Mouse (Mus musculus) kidney, adult 2 months (tissue): ENCODE data around the gene Dhx29. TPM values are rescaled to one million over a fixed set of nuclear protein-coding genes. Genes with fewer than 3 reads are reported as not detected.

ENCODE experiments used
- polyA plus RNA-seq: library from polyadenylated mRNA; depleted of rRNA; stranded (reverse); fragments of >200 nt; gene quantifications from 2 replicates; pipeline ENCODE4 v1.2.3, GENCODE M21; 2012; rRNA removed

Gene Dhx29
- polyA plus RNA-seq, 1 experiment: 3.9 TPM

Other genes starting within 250 kb of the Dhx29 start
- gene Plpp1, start 126.7 kb upstream of the Dhx29 start, polyA plus RNA-seq: 98.1 and 123 TPM in 2 replicates
- gene Mtrex, start 56 bp upstream of the Dhx29 start, polyA plus RNA-seq: 7.9 and 10.6 TPM in 2 replicates
- 0.47 and 1.1 TPM in 2 replicates for gene Ccno, start 60.3 kb downstream of the Dhx29 start, polyA plus RNA-seq
- not detected in 2 replicates for gene Mcidas, start 66.4 kb downstream of the Dhx29 start, polyA plus RNA-seq
- 0.05 TPM in 1 of 2 replicates, not detected in the other for gene Cdc20b, start 107.7 kb downstream of the Dhx29 start, polyA plus RNA-seq
- gene Gpx8, start 119.0 kb downstream of the Dhx29 start, polyA plus RNA-seq: 6.5 and 9.2 TPM in 2 replicates
- gene Gzma, start 173.5 kb downstream of the Dhx29 start, polyA plus RNA-seq: 0.35 and 1.1 TPM in 2 replicates